21 mouse cellular contexts compared by ENCODE assay signal in the genomic region with DNA sequence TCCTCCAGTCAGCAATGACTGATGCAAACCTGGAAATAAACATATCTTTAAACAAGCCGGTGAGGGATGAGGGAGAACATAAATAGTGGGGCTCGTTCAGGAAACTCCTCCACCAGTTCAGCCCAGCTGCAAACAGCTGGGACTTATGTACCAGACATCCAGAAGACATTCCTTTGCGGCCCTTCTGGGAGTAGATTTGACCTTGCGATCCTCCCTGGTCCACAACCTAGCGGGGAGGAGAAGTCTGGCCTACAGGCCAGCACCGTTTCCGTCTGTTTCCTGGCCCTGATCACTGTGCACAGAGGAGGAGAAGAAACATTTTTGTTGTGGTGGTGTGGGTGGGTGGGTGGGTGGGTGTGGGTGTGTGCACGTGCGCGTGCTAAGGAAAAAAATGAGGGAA. TPM values are rescaled to one million over a fixed set of nuclear protein-coding genes. Genes with fewer than 3 reads are reported as not detected.
DNase-seq lines count a peak whose midpoint lies in the region; ATAC-seq and TF ChIP-seq lines count a peak whose summit lies in the region.
"Had no signal": no experiment of that assay in that cellular context is flagged by ENCODE, and none has a peak within 500 bp of the region (broad histone marks: within the 10 kb centered on the region; RNA-seq: fewer than 3 reads in every experiment).

No protein-coding gene starts in this region.

- WGBS in heart, adult 2 months, result 34% methylated on average over 10 of the region's 10 CpGs
- 40% methylated on average over 10 of the region's 10 CpGs for WGBS in stomach, embryonic 16.5 days
- WGBS in stomach, postnatal 0 days, result 49% methylated on average over 8 of the region's 10 CpGs
- 36% methylated on average over 10 of the region's 10 CpGs for WGBS in kidney, embryonic 15.5 days

- no peak for TF ChIP-seq POLR2A in heart, adult 2 months (IDR thresholded peaks at IDR 0.05; ENCODE audit: insufficient read depth, low read depth, low read length)

- H3K27ac ChIP-seq in heart, adult 2 months, result no peak overlapping the region
- H3K27ac ChIP-seq in stomach, embryonic 16.5 days (ENCODE audit: low read length), result no peak overlapping the region
- no peak overlapping the region for H3K27ac ChIP-seq in stomach, postnatal 0 days (replicated peaks)
- H3K27ac ChIP-seq in kidney, embryonic 15.5 days, result no peak overlapping the region; the same call in 1 of the 2 replicates
- H3K27ac ChIP-seq: forebrain, embryonic 12.5 days; heart, embryonic 13.5 days; limb, embryonic 12.5 days; liver, embryonic 14.5 days had no signal

- no peak overlapping the region for H3K4me2 ChIP-seq in stomach, embryonic 16.5 days (ENCODE audit: low read depth, low read length)
- no peak overlapping the region for H3K4me2 ChIP-seq in stomach, postnatal 0 days (replicated peaks; ENCODE audit: low read depth)
- H3K4me2 ChIP-seq in kidney, embryonic 15.5 days, result no peak overlapping the region
- H3K4me2 ChIP-seq: forebrain, embryonic 12.5 days; heart, embryonic 13.5 days; limb, embryonic 12.5 days had no signal

- no peak overlapping the region for H3K4me3 ChIP-seq in heart, adult 2 months
- no peak overlapping the region for H3K4me3 ChIP-seq in stomach, embryonic 16.5 days (replicated peaks; ENCODE audit: low read length)
- no peak overlapping the region for H3K4me3 ChIP-seq in stomach, postnatal 0 days (ENCODE audit: low read depth, low read length)
- H3K4me3 ChIP-seq in kidney, embryonic 15.5 days (replicated peaks), result no peak overlapping the region
- H3K4me3 ChIP-seq: forebrain, embryonic 12.5 days; heart, embryonic 13.5 days; limb, embryonic 12.5 days; myocyte had no signal

- no peak overlapping the region for H3K9ac ChIP-seq in heart, adult 2 months (ENCODE audit: low read depth, low read length)
- no peak overlapping the region for H3K9ac ChIP-seq in stomach, embryonic 16.5 days (ENCODE audit: low read length)
- no peak overlapping the region for H3K9ac ChIP-seq in stomach, postnatal 0 days (ENCODE audit: low read length)
- H3K9ac ChIP-seq in kidney, embryonic 15.5 days, result no peak overlapping the region
- H3K9ac ChIP-seq: forebrain, embryonic 12.5 days; heart, embryonic 13.5 days; limb, embryonic 12.5 days; liver, embryonic 14.5 days had no signal

- TF ChIP-seq EP300 in heart, adult 2 months (IDR thresholded peaks at IDR 0.05; ENCODE audit: insufficient read depth, low read depth, low read length), result no peak
- no peak for TF ChIP-seq EP300 in stomach, postnatal 0 days (optimal IDR thresholded peaks at IDR 0.05)

- peak; percentile 28 for DNase-seq in heart, postnatal 4 days
- no peak for DNase-seq in heart, adult 2 months
- DNase-seq in stomach, postnatal 0 days (ENCODE audit: low spot score), result no peak
- peak; percentile 49 for DNase-seq in yolk sac, embryonic 10.5 days (ENCODE audit: low spot score)
- DNase-seq in frontal cortex, adult 2 months (ENCODE audit: extremely low spot score in 1 of 2, low spot score in 1 of 2), result no peak
- DNase-seq: adrenal gland, adult 8-10 months; B cell, adult 2 months; cerebellum, adult 11 months; cerebellum, postnatal 25 days; gastrocnemius, postnatal 14 days; midbrain, embryonic 14.5 days; right cerebral cortex, adult 18-20 months; thymus, postnatal 25 days had no signal

- H3K36me3 ChIP-seq in heart, adult 2 months (ENCODE audit: control insufficient read depth, insufficient read depth, low read length), result no peaks in the 10 kb centered on the region
- no peaks in the 10 kb centered on the region for H3K36me3 ChIP-seq in stomach, embryonic 16.5 days (ENCODE audit: control insufficient read depth, insufficient read depth, low read length)
- no peaks in the 10 kb centered on the region for H3K36me3 ChIP-seq in stomach, postnatal 0 days (ENCODE audit: control insufficient read depth, insufficient read depth, low read length)
- no peaks in the 10 kb centered on the region for H3K36me3 ChIP-seq in kidney, embryonic 15.5 days
- H3K36me3 ChIP-seq: forebrain, embryonic 12.5 days; heart, embryonic 13.5 days; limb, embryonic 12.5 days had no signal

- H3K79me2 ChIP-seq in heart, adult 2 months (replicated peaks; ENCODE audit: control insufficient read depth, insufficient read depth, low read length), result no peaks in the 10 kb centered on the region

- no peaks in the 10 kb centered on the region for H3K4me1 ChIP-seq in heart, adult 2 months (ENCODE audit: control insufficient read depth, insufficient read depth, low read length)
- peaks cover 20% of the 10 kb centered on the region for H3K4me1 ChIP-seq in stomach, embryonic 16.5 days (ENCODE audit: control insufficient read depth, insufficient read depth, low read length)
- no peaks in the 10 kb centered on the region for H3K4me1 ChIP-seq in stomach, postnatal 0 days (replicated peaks; ENCODE audit: control insufficient read depth, insufficient read depth)
- H3K4me1 ChIP-seq in kidney, embryonic 15.5 days, result peaks cover 40% of the 10 kb centered on the region
- H3K4me1 ChIP-seq: forebrain, embryonic 12.5 days had no signal

- intact Hi-C loops in heart, adult 2 months (cut with DNase I), result no loop called here

- H3K9me3 ChIP-seq in stomach, embryonic 16.5 days (replicated peaks; ENCODE audit: control insufficient read depth, low read length), result no peaks in the 10 kb centered on the region
- no peaks in the 10 kb centered on the region for H3K9me3 ChIP-seq in stomach, postnatal 0 days (ENCODE audit: control insufficient read depth, low read length)
- no peaks in the 10 kb centered on the region for H3K9me3 ChIP-seq in kidney, embryonic 15.5 days (replicated peaks)
- H3K9me3 ChIP-seq: forebrain, embryonic 12.5 days; heart, embryonic 13.5 days had no signal

- no peak for TF ChIP-seq CTCF in heart, adult 2 months (IDR thresholded peaks at IDR 0.05)
- TF ChIP-seq CTCF in stomach, postnatal 0 days (IDR thresholded peaks at IDR 0.05; ENCODE audit: low read depth), result no peak

- peak; percentile 57; the same call in 1 of the 2 replicates for ATAC-seq in stomach, embryonic 16.5 days (ENCODE audit: insufficient read depth, low FRiP score)
- no peak; the same call in 1 of the 2 replicates for ATAC-seq in stomach, postnatal 0 days (ENCODE audit: low FRiP score, low TSS enrichment)
- ATAC-seq in kidney, embryonic 15.5 days (replicated peaks; ENCODE audit: low FRiP score), result peak; percentile 38

- H3K27me3 ChIP-seq in heart, adult 2 months (ENCODE audit: control insufficient read depth, insufficient read depth, low read length), result no peaks in the 10 kb centered on the region
- no peaks in the 10 kb centered on the region for H3K27me3 ChIP-seq in stomach, embryonic 16.5 days (ENCODE audit: control insufficient read depth, insufficient read depth, low read length)
- no peaks in the 10 kb centered on the region for H3K27me3 ChIP-seq in stomach, postnatal 0 days (ENCODE audit: control insufficient read depth, insufficient read depth, low read length)
- no peaks in the 10 kb centered on the region for H3K27me3 ChIP-seq in kidney, embryonic 15.5 days
- H3K27me3 ChIP-seq: forebrain, embryonic 12.5 days; heart, embryonic 13.5 days; limb, embryonic 12.5 days had no signal

RNA-seq across cellular contexts. Expression of a gene that starts 18.4 kb away (rescaled TPM):
- total RNA-seq in heart, postnatal 4 days (2021), result 1 to 10 TPM; 6.3 to 6.8 TPM
- total RNA-seq in heart, adult 2 months (2021), result 1 to 10 TPM; 2.4 to 3.0 TPM
- 2.5 and 2.9 TPM in 2 replicates for polyA plus RNA-seq in heart, adult 2 months (2012; rRNA removed)
- polyA plus RNA-seq in stomach, embryonic 16.5 days (2015; fragmentation: Nextera tagmentation; extraction: Ambion mirVana), result 6.2 and 6.4 TPM in 2 replicates
- polyA plus RNA-seq in stomach, postnatal 0 days (2015; fragmentation: Nextera tagmentation; extraction: Ambion mirVana), result 4.5 and 5.2 TPM in 2 replicates
- 9.1 and 11.5 TPM in 2 replicates for polyA plus RNA-seq in kidney, embryonic 15.5 days (2015; fragmentation: Nextera tagmentation; extraction: Ambion mirVana)
- polyA plus RNA-seq in frontal cortex, adult 2 months (2012; rRNA removed), result 2.1 and 2.8 TPM in 2 replicates
- total RNA-seq: megakaryocyte progenitor cell, adult 5-6 weeks had no signal

Comparison
In these comparisons a context has a peak if more than half of its experiments do, and no peak if none do; other contexts are left out.
1. DNase-seq: peak in heart, postnatal 4 days (single experiment) and yolk sac, embryonic 10.5 days (single experiment); none in heart, adult 2 months (0 of 2), stomach, postnatal 0 days (single experiment) and frontal cortex, adult 2 months (0 of 2).